Mouse (Mus musculus) urinary bladder, postnatal 10 days (tissue): Measurements from ENCODE around the gene Cfap157.

Source experiments
- DNase-seq: peaks from one replicate; pipeline ENCODE4 v3.0.0; 2022; ENCODE audit warnings: low spot score

The Cfap157 gene

DNA sequence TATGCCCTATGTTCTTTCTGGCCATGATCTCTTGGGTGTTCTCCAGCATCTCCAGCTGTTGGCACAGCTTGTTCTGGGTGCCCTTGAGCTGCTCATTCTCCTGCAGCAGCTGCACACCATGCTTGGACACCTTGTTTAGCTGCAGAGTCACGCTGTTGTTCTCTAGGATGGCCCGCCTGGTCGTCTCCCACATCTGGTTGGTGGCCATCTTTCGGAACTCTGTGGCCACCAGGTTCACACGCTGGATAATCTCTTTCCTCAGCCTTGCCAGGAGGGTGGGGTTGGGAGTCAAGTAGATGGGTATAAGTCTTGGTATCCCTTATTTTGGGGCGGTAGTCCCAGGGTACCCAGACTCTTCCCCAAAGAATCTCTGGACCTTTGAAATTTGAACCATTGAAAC lies 4.5 kb downstream of the Cfap157 start:
- DNase-seq: no peak

GRCm38 (mm10) chr2:32779131-32779530 lies 5.1 kb downstream of the Cfap157 start:
- no peak for DNase-seq

GRCm38 (mm10) chr2:32778081-32778480 lies 6.1 kb downstream of the Cfap157 start:
- no peak for DNase-seq

DNA sequence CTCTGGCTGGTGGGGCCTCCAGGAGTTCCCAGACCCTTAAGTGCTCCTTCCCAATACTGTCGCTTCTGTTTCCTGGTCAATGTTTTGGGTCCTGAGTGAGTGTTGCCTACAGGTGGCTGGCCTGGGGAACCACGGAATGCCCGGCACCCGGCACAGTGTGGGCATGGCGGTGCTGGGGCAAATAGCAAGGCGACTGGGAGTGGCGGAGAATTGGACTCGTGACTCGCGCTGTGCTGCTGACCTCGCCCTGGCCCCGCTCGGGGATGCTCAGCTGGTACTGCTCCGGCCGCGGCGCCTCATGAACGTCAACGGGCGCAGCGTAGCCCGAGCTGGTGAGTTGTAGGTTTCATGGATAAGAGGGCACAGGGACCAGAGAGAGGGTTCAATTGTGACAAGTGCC lies 8.0 kb downstream of the Cfap157 start:
- no peak for DNase-seq

- peak; percentile 90 for DNase-seq
These were observed 8.7 kb downstream of the Cfap157 start, which contains the start of the genes Ttc16 and Ptrh1 for GRCm38 (mm10) chr2:32775359-32776074. Gene Ttc16, minus strand, starts transcription at chr2:32775633. Gene Ptrh1, plus strand, starts transcription at chr2:32775786.

- no peak for DNase-seq
These were observed 11.5 kb downstream of the Cfap157 start for GRCm38 (mm10) chr2:32772626-32773279.

DNA sequence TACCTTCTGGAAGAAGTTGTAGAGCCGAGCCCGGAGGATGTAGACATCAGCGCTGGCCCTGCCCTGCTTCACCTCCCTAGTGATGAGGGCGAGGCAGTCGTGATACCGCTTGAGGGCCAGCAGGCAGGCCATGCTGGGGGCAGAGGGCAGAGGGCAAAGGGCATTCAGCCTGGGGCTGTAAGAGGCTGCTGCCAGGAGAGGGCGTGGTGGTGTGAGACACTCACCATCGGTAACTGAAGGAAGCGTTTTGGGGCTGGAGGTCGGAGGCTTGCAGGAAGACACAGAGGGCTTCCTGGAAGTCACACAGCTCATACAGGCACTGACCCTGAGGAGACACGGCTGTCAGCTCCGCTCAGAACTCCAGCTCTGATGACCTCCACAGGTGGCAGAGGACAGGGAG lies 12.3 kb downstream of the Cfap157 start:
- DNase-seq: no peak

GRCm38 (mm10) chr2:32769327-32770085 lies 14.7 kb downstream of the Cfap157 start:
- no peak for DNase-seq

GRCm38 (mm10) chr2:32768661-32769285 lies 15.5 kb downstream of the Cfap157 start:
- DNase-seq: no peak

DNA sequence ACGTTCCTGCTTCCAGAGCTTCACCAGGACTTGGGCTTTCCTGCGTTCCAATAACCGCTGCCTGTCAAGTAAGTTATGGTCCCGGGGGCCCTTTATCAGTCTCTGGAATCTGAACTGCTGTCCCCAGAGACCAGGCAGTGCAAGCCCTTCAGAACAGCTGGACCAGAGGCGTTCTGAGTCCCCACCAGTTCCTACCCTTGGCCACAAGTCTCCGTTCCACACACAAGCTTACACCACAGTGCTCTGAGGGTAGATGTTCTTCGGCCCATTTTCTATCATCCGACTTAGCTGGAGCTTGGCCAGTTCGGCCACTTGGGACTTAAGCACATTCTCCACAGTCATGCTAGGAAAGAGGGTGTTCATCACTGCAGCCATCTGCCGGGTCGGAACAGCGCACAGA lies 17.0 kb downstream of the Cfap157 start:
- no peak for DNase-seq

DNA sequence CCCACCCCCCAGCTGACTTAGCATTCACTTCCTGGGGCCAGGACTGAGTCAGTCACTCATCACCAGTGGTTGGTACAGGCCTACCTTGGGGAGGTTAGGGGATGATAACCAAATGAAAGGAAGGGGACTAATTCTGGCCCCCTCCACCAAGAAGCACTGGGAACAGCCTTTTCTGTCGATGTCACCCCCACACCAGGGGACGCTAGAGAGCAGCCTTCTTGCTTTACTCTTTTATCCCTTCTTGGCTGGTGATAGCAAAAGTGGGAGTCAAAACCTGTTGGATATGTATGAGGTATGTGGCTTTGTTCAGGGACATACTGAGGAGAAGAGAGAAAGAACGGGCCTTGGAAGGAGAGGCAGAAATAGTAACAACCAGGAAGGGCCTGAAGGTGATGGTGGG lies 20.9 kb downstream of the Cfap157 start:
- DNase-seq: no peak

GRCm38 (mm10) chr2:32761859-32762258 lies 22.4 kb downstream of the Cfap157 start:
- DNase-seq: no peak

- DNase-seq: no peak
These were observed 22.9 kb downstream of the Cfap157 start for GRCm38 (mm10) chr2:32761361-32761760.

- DNase-seq: no peak
These were observed 25.2 kb downstream of the Cfap157 start for GRCm38 (mm10) chr2:32759001-32759400.

- DNase-seq: no peak
These were observed 25.7 kb downstream of the Cfap157 start for GRCm38 (mm10) chr2:32758503-32758902.

- DNase-seq: peak; percentile 91
These were observed 27.0 kb downstream of the Cfap157 start, which contains the start of gene Tor2a for GRCm38 (mm10) chr2:32757056-32757845. Gene Tor2a, plus strand, starts transcription at chr2:32757234.

- DNase-seq: no peak
These were observed 27.6 kb downstream of the Cfap157 start for GRCm38 (mm10) chr2:32756674-32757055.

- no peak for DNase-seq
These were observed 32.0 kb downstream of the Cfap157 start for GRCm38 (mm10) chr2:32752181-32752580.

- DNase-seq: no peak
These were observed 32.6 kb downstream of the Cfap157 start for GRCm38 (mm10) chr2:32751665-32752033.

DNA sequence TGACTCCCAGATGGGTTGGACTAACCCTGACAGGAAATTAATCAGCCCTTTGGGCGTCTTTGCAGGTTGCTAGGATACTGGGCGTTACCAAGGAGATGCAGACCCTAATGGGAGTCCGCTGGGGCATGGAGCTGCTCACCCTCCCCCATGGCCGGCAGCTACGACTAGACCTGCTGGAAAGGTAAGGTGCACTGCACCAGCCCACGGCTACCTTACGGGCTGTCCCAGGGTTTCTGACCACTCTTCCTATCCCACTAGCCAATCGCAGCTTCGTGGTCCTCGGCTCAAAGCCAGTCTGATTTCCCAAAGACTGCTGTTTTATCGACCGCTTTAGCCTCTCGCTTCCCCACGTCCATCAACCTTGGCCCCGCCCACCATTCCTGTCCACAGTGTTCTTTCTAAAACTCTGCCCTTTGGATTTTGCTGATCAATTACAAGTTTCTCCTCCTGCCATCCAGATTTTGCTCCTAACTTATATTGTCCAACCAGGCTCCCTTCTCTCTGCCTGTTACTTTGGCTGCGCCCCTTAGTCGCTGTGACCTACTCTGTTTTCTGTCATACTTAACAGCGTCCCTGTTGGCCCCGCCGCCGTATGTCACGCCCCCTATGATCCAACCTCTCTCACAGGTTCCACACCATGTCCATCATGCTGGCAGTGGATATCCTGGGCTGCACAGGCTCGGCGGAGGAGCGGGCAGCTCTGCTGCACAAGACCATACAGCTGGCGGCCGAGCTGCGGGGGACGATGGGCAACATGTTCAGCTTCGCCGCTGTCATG lies 33.2 kb downstream of the Cfap157 start:
- no peak for DNase-seq

DNA sequence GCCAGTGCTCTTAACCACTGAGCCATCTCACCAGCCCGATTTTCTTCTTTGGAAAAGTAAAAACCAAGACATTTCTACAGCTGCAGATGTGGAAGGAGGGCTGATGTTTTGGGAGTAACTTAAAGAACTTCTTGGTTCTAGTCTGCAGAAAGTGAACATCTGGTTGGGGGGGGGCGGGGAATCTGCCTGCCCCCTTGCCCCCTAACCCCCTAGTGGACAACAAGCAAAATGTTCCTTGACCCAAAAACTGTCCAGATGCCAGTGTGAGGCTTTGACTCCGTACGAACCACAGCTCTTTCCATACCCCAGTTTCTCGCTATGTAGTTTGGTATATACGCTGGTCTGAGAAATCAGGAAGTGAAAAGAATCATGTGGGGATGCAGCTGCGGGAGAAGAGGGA lies 34.0 kb downstream of the Cfap157 start:
- no peak for DNase-seq
